Mouse (Mus musculus): Measurements from ENCODE around the gene Parp8. TPM values are rescaled to one million over a fixed set of nuclear protein-coding genes. Genes with fewer than 3 reads are reported as not detected.
A peak's percentile ranks its signal among the peaks of the same experiment; 100 is the strongest.

Parp8 gene
- polyA plus RNA-seq, 1 experiment from 2014 or later, result 15.5 TPM

DNA sequence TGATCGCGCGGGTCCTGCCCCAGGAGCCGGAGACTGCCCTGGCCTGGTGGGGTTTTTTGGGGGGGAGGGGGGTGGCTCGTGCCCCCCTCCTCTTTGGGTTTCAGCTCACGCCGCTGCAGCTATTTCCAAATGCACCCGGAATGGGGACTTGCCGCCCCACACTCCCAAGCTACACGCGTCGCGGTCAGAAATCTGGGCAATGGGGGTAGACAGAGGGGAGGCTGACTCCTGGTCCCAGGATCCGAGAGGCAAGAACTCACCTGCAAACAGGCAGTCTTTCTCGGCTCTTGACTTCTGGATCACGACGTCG, 466 bp downstream of the Parp8 start:
- 0% methylated on average over 18 of the region's 18 CpGs for WGBS
- Histone ChIP-seq H3K9ac (ENCODE audit: low read length) (peak overlapping the region; percentile 93), H3K9me3 (replicated peaks; ENCODE audit: control insufficient read depth, low read length) (no peaks in the 10 kb centered on the region), H3K27ac (ENCODE audit: low read length) (peak overlapping the region; percentile 87), H3K4me3 (replicated peaks; ENCODE audit: low read length) (peak overlapping the region; percentile 83), H3K4me1 (ENCODE audit: control insufficient read depth, insufficient read depth, low read length) (peaks cover 20% of the 10 kb centered on the region), H3K4me2 (ENCODE audit: low read depth, low read length) (peak overlapping the region; percentile 68), H3K36me3 (ENCODE audit: control insufficient read depth, insufficient read depth, low read length) (no peaks in the 10 kb centered on the region), H3K27me3 (ENCODE audit: control insufficient read depth, insufficient read depth, low read length) (no peaks in the 10 kb centered on the region)
- peak; percentile 29; the same call in 1 of the 2 replicates for ATAC-seq (ENCODE audit: insufficient read depth, low FRiP score)

DNA sequence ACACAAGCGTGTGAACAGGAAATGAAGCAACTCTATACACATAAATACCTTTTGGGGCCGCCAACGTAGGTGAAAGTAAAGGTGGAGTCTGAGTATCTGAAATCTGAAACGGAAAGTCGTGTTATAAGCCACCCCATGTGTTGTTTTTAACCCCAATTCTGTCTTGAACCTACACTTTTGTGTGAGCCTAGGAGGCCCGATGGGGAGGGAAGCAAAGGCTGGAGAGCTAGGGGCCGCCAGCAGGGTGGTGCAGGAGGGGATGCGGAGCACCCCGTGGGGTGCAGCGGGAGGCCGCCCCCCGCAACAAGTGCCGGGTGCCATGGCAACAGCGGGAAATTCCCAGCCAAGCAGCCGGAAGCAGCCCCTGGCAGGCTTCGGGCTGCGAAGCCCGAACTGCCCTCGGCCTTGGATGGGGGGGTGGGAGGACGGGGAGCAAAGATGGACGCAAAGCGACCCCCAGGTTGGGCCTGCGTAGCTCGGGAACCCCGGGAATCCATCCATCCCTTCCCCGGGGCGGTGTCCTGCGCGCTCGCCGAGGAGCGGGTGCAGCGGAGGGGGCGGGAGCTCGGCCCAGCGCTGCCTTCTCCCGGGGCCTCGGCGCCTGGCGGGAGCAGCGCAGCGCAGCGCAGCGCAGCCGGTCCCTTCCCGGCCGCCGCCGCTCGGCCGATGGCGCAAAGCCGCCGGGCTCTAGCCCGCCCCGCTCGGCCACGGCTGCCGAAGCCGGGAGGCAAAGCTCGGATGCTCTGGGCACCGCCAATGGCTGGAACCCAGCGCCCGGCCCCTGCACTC, 1.0 kb downstream of the Parp8 start:
- Histone ChIP-seq H3K4me2 (ENCODE audit: low read depth, low read length) (peak overlapping the region; percentile 68), H3K9me3 (replicated peaks; ENCODE audit: control insufficient read depth, low read length) (no peaks in the 10 kb centered on the region), H3K36me3 (ENCODE audit: control insufficient read depth, insufficient read depth, low read length) (no peaks in the 10 kb centered on the region), H3K4me1 (ENCODE audit: control insufficient read depth, insufficient read depth, low read length) (peaks cover 20% of the 10 kb centered on the region), H3K4me3 (replicated peaks; ENCODE audit: low read length) (peak overlapping the region; percentile 83), H3K27me3 (ENCODE audit: control insufficient read depth, insufficient read depth, low read length) (no peaks in the 10 kb centered on the region), H3K27ac (ENCODE audit: low read length) (peak overlapping the region; percentile 87), H3K9ac (ENCODE audit: low read length) (peak overlapping the region; percentile 93)
- WGBS, result under 1% methylated on average over 55 of the region's 64 CpGs
- ATAC-seq (ENCODE audit: insufficient read depth, low FRiP score), result peak; percentile 80

DNA sequence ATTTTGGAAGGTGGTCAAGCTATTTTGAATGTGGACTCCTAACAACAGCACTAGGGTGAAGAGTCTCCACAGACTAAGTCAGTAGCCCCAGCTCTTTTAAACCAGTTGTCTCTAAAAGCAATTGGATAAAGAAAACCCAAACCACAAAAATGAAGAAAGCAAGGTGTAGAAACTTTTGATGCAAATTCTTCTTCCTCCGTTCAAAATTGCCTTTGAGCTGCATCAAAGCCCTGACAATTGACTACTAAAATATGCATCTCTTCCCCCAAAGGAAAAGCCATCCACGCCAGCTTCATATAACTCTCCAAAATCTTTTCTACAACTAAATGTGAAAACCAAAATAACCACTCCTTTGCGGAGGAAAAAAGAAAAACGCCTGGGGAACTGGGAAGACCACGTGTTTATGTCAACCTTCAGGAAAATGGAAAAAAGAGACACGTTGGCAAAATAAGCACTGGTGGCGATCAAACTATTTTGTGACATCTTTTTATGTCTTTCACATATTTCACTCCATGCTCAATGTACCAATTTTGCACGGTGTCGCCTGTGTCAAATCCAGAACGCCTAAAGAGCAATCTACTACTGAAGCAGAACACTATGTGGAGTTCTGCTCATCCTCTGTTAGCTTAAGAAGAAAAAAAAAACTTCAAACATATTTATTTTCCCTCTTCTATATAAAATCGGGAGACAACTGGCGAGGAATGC, 1.8 kb downstream of the Parp8 start:
- Histone ChIP-seq H3K9ac (ENCODE audit: low read length) (peak overlapping the region; percentile 93), H3K4me3 (replicated peaks; ENCODE audit: low read length) (peak overlapping the region; percentile 83), H3K4me2 (ENCODE audit: low read depth, low read length) (peak overlapping the region; percentile 68), H3K9me3 (replicated peaks; ENCODE audit: control insufficient read depth, low read length) (no peaks in the 10 kb centered on the region), H3K36me3 (ENCODE audit: control insufficient read depth, insufficient read depth, low read length) (no peaks in the 10 kb centered on the region), H3K27ac (ENCODE audit: low read length) (no peak overlapping the region; the same call in 1 of the 2 replicates), H3K4me1 (ENCODE audit: control insufficient read depth, insufficient read depth, low read length) (peaks cover 23% of the 10 kb centered on the region), H3K27me3 (ENCODE audit: control insufficient read depth, insufficient read depth, low read length) (no peaks in the 10 kb centered on the region)
- no peak for ATAC-seq (ENCODE audit: insufficient read depth, low FRiP score)
- 12% methylated on average over 12 of the region's 12 CpGs for WGBS

DNA sequence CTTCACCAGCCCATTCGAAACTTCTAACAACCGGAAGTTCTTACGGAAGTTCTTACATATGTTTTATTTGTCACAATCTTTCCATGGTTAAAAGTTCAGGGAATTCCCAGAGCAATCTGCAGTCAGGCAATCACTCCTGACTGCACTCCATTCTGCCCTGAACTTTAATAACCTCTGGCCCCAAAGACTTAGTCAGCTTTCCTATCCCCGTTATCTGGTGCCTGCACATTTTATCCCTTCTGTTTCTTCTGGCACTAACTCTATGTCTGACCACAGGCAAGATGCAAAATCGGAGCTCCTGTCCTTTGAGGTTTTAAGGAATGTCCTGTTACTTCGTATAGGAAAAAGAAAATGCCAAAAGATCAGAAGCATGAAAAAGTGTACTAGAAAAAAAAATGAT, 4.7 kb downstream of the Parp8 start:
- Histone ChIP-seq H3K4me3 (replicated peaks; ENCODE audit: low read length) (no peak overlapping the region), H3K9ac (ENCODE audit: low read length) (no peak overlapping the region), H3K4me1 (ENCODE audit: control insufficient read depth, insufficient read depth, low read length) (peaks cover 13% of the 10 kb centered on the region; the same call in 1 of the 2 replicates), H3K9me3 (replicated peaks; ENCODE audit: control insufficient read depth, low read length) (no peaks in the 10 kb centered on the region), H3K36me3 (ENCODE audit: control insufficient read depth, insufficient read depth, low read length) (no peaks in the 10 kb centered on the region), H3K27ac (ENCODE audit: low read length) (no peak overlapping the region), H3K4me2 (ENCODE audit: low read depth, low read length) (no peak overlapping the region), H3K27me3 (ENCODE audit: control insufficient read depth, insufficient read depth, low read length) (no peaks in the 10 kb centered on the region)
- WGBS, result 56% methylated on average over 6 of the region's 6 CpGs
- no peak for ATAC-seq (ENCODE audit: insufficient read depth, low FRiP score)

DNA sequence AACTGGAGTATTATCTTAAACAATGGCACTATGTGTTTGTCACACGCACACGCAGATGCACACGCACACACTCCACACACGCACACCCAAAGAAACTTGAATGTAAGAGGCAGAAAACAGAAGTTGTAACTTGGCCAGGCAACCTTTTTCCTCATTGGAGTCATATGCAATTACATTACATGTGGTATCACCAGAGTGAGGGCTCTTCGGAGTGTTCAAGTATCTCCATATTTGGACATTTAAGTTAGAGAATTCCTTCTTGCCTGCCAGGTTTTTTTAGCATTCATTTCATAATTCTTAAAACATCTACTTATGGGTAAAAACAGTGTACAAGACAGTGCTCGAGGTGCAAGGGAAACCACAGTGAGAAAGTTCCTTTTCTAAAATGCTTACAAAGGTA, 6.7 kb downstream of the Parp8 start:
- Histone ChIP-seq H3K4me3 (replicated peaks; ENCODE audit: low read length) (no peak overlapping the region), H3K27ac (ENCODE audit: low read length) (peak overlapping the region; percentile 58; the same call in 1 of the 2 replicates), H3K9me3 (replicated peaks; ENCODE audit: control insufficient read depth, low read length) (no peaks in the 10 kb centered on the region), H3K36me3 (ENCODE audit: control insufficient read depth, insufficient read depth, low read length) (no peaks in the 10 kb centered on the region), H3K9ac (ENCODE audit: low read length) (no peak overlapping the region), H3K27me3 (ENCODE audit: control insufficient read depth, insufficient read depth, low read length) (no peaks in the 10 kb centered on the region), H3K4me1 (ENCODE audit: control insufficient read depth, insufficient read depth, low read length) (peaks cover 13% of the 10 kb centered on the region; the same call in 1 of the 2 replicates), H3K4me2 (ENCODE audit: low read depth, low read length) (no peak overlapping the region)
- WGBS, result 81% methylated on average over 6 of the region's 6 CpGs
- ATAC-seq (ENCODE audit: insufficient read depth, low FRiP score), result no peak

DNA sequence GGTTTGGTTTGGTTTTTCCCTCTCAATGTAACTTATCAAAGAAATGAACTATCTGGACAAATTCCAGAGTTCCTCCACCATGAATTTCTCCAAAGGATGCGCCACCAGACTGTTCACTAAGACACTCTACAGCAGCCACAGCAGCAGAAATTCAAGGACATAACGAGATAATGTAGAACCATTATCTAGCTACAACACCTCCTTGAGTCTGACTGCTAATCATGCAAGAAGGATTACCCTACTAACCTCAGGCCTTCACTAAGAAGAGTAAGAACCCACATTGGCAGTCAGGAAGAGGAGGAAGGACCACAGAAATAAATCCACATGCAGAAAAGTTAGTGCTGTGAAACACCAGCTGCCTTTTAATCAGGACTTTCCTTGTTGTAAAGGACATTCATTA, 11.8 kb downstream of the Parp8 start:
- no peaks in the 10 kb centered on the region for H3K4me1 ChIP-seq (ENCODE audit: control insufficient read depth, insufficient read depth, low read length)
- H3K27ac ChIP-seq (ENCODE audit: low read length), result no peak overlapping the region
- WGBS, result 87% methylated on average over 2 of the region's 2 CpGs
- H3K4me3 ChIP-seq (replicated peaks; ENCODE audit: low read length), result no peak overlapping the region
- no peaks in the 10 kb centered on the region for H3K36me3 ChIP-seq (ENCODE audit: control insufficient read depth, insufficient read depth, low read length)
- ATAC-seq (ENCODE audit: insufficient read depth, low FRiP score), result no peak
- no peak overlapping the region for H3K9ac ChIP-seq (ENCODE audit: low read length)
- H3K27me3 ChIP-seq (ENCODE audit: control insufficient read depth, insufficient read depth, low read length), result no peaks in the 10 kb centered on the region
- no peaks in the 10 kb centered on the region for H3K9me3 ChIP-seq (replicated peaks; ENCODE audit: control insufficient read depth, low read length)
- no peak overlapping the region for H3K4me2 ChIP-seq (ENCODE audit: low read depth, low read length)

DNA sequence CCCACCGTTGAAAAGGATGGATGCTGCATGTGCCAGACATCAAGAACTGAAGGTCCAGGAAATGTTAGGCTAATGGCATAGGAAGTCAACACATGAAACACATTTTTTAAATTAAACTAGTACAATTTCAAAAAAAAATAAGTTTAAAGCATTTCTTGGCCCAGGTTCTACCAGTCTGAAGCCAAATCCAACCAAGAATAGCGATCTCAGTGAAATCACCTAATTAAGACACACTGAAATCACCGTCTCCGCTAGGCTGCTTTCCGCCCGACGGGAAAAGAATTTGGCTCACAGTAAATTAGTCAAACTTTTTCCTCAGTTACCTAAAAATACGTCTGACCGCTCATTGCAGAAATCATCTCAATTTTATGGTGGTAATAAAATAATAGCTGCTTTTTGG, 13.3 kb downstream of the Parp8 start:
- Histone ChIP-seq H3K27ac (ENCODE audit: low read length) (no peak overlapping the region), H3K4me2 (ENCODE audit: low read depth, low read length) (no peak overlapping the region), H3K36me3 (ENCODE audit: control insufficient read depth, insufficient read depth, low read length) (no peaks in the 10 kb centered on the region), H3K4me3 (replicated peaks; ENCODE audit: low read length) (no peak overlapping the region), H3K9me3 (replicated peaks; ENCODE audit: control insufficient read depth, low read length) (no peaks in the 10 kb centered on the region), H3K9ac (ENCODE audit: low read length) (no peak overlapping the region), H3K4me1 (ENCODE audit: control insufficient read depth, insufficient read depth, low read length) (no peaks in the 10 kb centered on the region), H3K27me3 (ENCODE audit: control insufficient read depth, insufficient read depth, low read length) (no peaks in the 10 kb centered on the region)
- ATAC-seq (ENCODE audit: insufficient read depth, low FRiP score), result no peak
- 91% methylated on average over 9 of the region's 9 CpGs for WGBS

DNA sequence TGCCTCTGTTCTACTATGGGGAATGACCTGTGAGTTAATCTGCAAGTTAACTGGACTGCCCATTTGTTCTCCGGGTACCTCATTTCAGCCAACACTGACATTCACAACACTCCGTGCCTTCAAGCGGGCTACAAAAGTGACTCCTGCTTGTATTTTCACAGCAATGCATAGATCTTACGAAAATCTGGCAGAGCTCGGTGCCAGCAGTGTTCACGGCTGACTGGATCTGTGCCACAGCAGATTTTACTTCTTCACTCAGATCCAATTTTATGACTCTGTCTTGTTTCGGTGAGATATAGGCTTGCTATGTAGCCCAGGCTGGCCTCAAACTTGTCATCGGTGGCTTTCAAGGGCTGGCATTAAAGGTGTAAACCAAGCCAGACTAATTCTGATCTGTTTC, 15.2 kb downstream of the Parp8 start:
- WGBS, result 81% methylated on average over 8 of the region's 8 CpGs
- Histone ChIP-seq H3K4me3 (replicated peaks; ENCODE audit: low read length) (no peak overlapping the region), H3K4me1 (ENCODE audit: control insufficient read depth, insufficient read depth, low read length) (no peaks in the 10 kb centered on the region), H3K27me3 (ENCODE audit: control insufficient read depth, insufficient read depth, low read length) (no peaks in the 10 kb centered on the region), H3K9ac (ENCODE audit: low read length) (no peak overlapping the region), H3K36me3 (ENCODE audit: control insufficient read depth, insufficient read depth, low read length) (no peaks in the 10 kb centered on the region), H3K4me2 (ENCODE audit: low read depth, low read length) (no peak overlapping the region), H3K27ac (ENCODE audit: low read length) (no peak overlapping the region), H3K9me3 (replicated peaks; ENCODE audit: control insufficient read depth, low read length) (no peaks in the 10 kb centered on the region)
- no peak for ATAC-seq (ENCODE audit: insufficient read depth, low FRiP score)

All from stomach, embryonic 16.5 days (tissue).